Mouse (Mus musculus): ENCODE data around the gene Ralbp1.

GRCm38 (mm10) chr17:65847694-65848449, 37.7 kb downstream of the Ralbp1 start:
- TF ChIP-seq USF1 (IDR thresholded peaks at IDR 0.05; ENCODE audit: low read depth) (no peak), CTCF (IDR thresholded peaks at IDR 0.05; ENCODE audit: control insufficient read depth, insufficient read depth, insufficient read length) (no peak)
